ENCODE assay signal across 8 mouse cellular contexts in genomic region chr15:77358320-77359040, GRCm38 (mm10). TPM values are rescaled to one million over a fixed set of nuclear protein-coding genes. Genes with fewer than 3 reads are reported as not detected.
DNase-seq lines count a peak whose midpoint lies in the region; ATAC-seq and TF ChIP-seq lines count a peak whose summit lies in the region.

No protein-coding gene starts in this region.

- H3K9me3 ChIP-seq in hindbrain, embryonic 16.5 days (ENCODE audit: control insufficient read depth, low read length): no peaks in the 10 kb centered on the region

- ATAC-seq in hindbrain, embryonic 16.5 days: peak; percentile 84
- peak; percentile 86 for ATAC-seq in megakaryocyte, adult 5-6 weeks (ENCODE audit: poor library complexity, severe bottlenecking)

- H3K27ac ChIP-seq in hindbrain, embryonic 16.5 days (ENCODE audit: low read depth, low read length): peak overlapping the region; percentile 72
- peak overlapping the region; percentile 68 for H3K27ac ChIP-seq in left cerebral cortex, adult 2 months

- TF ChIP-seq CTCF in left cerebral cortex, adult 2 months (IDR thresholded peaks at IDR 0.05): peak; percentile 97

- peak overlapping the region; percentile 60 for H3K9ac ChIP-seq in hindbrain, embryonic 16.5 days (ENCODE audit: low read depth, low read length)

- intact Hi-C loops in left cerebral cortex, adult 2 months (cut with DNase I): loop anchor here (2.0 to 5.0 kb wide), 4 partner anchors 91 to 386 kb away; no protein-coding TSS in a partner anchor

- peaks cover 35% of the 10 kb centered on the region for H3K4me1 ChIP-seq in hindbrain, embryonic 16.5 days (ENCODE audit: control insufficient read depth, insufficient read depth, low read depth, low read length)

- H3K36me3 ChIP-seq in hindbrain, embryonic 16.5 days (ENCODE audit: control insufficient read depth, insufficient read depth, low read length): no peaks in the 10 kb centered on the region

- peak overlapping the region; percentile 63 for H3K4me2 ChIP-seq in hindbrain, embryonic 16.5 days (ENCODE audit: low read length)

- peak overlapping the region; percentile 37 for H3K4me3 ChIP-seq in hindbrain, embryonic 16.5 days (ENCODE audit: low read length)
- peak overlapping the region; percentile 25 for H3K4me3 ChIP-seq in left cerebral cortex, adult 2 months

- WGBS in hindbrain, embryonic 16.5 days: 3% methylated on average over 27 of the region's 29 CpGs

- H3K27me3 ChIP-seq in hindbrain, embryonic 16.5 days (replicated peaks; ENCODE audit: control insufficient read depth, insufficient read depth, low read length): no peaks in the 10 kb centered on the region

- peak; percentile 67 for DNase-seq in T-cell, adult 2 months (ENCODE audit: low spot score)
- DNase-seq in cerebellum, postnatal 25 days: peak; percentile 92 to 93
- peak; percentile 92 for DNase-seq in gastrocnemius, adult 18-20 months (ENCODE audit: low spot score)
- peak; percentile 84 to 85 for DNase-seq in left cerebral cortex, adult 2 months (ENCODE audit: extremely low spot score in 1 of 2, low spot score in 2 of 2)
- peak; percentile 88 for DNase-seq in right cerebral cortex, adult 2 months (ENCODE audit: low spot score in 2 of 2)
- peak; percentile 78 for DNase-seq in urinary bladder, postnatal 25 days (ENCODE audit: low spot score)

RNA-seq across cellular contexts. Expression of gene Apol7a, which starts 40.4 kb away (rescaled TPM):
- 1 to 10 TPM in 1 of 2 experiments, under 1 TPM in 1; 0.76 to 1.1 TPM for total RNA-seq in gastrocnemius, adult 18-20 months (2021)
- polyA plus RNA-seq in hindbrain, embryonic 16.5 days (2015; fragmentation: Nextera tagmentation; extraction: Ambion mirVana): not detected in 2 replicates
- under 1 TPM; 0.30 to 0.32 TPM for total RNA-seq in left cerebral cortex, adult 2 months (2021)
- not detected in 2 replicates for total RNA-seq in megakaryocyte, adult 5-6 weeks (2015)
- total RNA-seq in megakaryocyte, adult 5-6 weeks (2017): not detected in 2 replicates

RNA-seq across cellular contexts. Expression of gene Rbfox2, which starts 51.7 kb away (rescaled TPM):
- 10 to 100 TPM; 55.1 to 60.4 TPM for total RNA-seq in gastrocnemius, adult 18-20 months (2021)
- polyA plus RNA-seq in hindbrain, embryonic 16.5 days (2015; fragmentation: Nextera tagmentation; extraction: Ambion mirVana): 122 and 140 TPM in 2 replicates
- total RNA-seq in left cerebral cortex, adult 2 months (2021): 100 to 1,000 TPM; 248 to 258 TPM
- 0.13 TPM in 1 of 2 replicates, not detected in the other for total RNA-seq in megakaryocyte, adult 5-6 weeks (2015)
- total RNA-seq in megakaryocyte, adult 5-6 weeks (2017): 0.12 and 0.51 TPM in 2 replicates

RNA-seq across cellular contexts. Expression of gene Apol9a, which starts 52.5 kb away (rescaled TPM):
- not detected for total RNA-seq in gastrocnemius, adult 18-20 months (2021)
- polyA plus RNA-seq in hindbrain, embryonic 16.5 days (2015; fragmentation: Nextera tagmentation; extraction: Ambion mirVana): 0.24 and 0.46 TPM in 2 replicates
- not detected for total RNA-seq in left cerebral cortex, adult 2 months (2021)
- total RNA-seq in megakaryocyte, adult 5-6 weeks (2015): not detected in 2 replicates
- total RNA-seq in megakaryocyte, adult 5-6 weeks (2017): 0.04 TPM in 1 of 2 replicates, not detected in the other

Comparison
In these comparisons a context has a peak if more than half of its experiments do, and no peak if none do; other contexts are left out.
1. Peak in every context shown above with its lines: DNase-seq, ATAC-seq, H3K4me3 ChIP-seq and H3K27ac ChIP-seq.
2. RNA of gene Rbfox2, which starts 51.7 kb away (total RNA-seq): 248 to 258 TPM in left cerebral cortex, adult 2 months and 55.1 to 60.4 TPM in gastrocnemius, adult 18-20 months; 0.12 to 0.51 TPM in megakaryocyte, adult 5-6 weeks; every median in the first group is over 10 times any median in the second.